Mouse (Mus musculus): ENCODE measurements around the gene Crim1. TPM values are rescaled to one million over a fixed set of nuclear protein-coding genes. Genes with fewer than 3 reads are reported as not detected.

Crim1 gene
- polyA plus RNA-seq, 1 experiment from 2014 or later: 0.41 TPM

GRCm38 (mm10) chr17:78403804-78404203 is 203.8 kb downstream of the Crim1 start:
- 71% methylated on average over 9 of the region's 9 CpGs for WGBS (ENCODE audit: insufficient replicate concordance)
- no peaks in the 10 kb centered on the region for H3K27me3 ChIP-seq (ENCODE audit: control insufficient read depth, insufficient read depth, low read depth, low read length)
- no peak overlapping the region for H3K9ac ChIP-seq (ENCODE audit: low read depth, low read length)
- no peaks in the 10 kb centered on the region; the same call in 1 of the 2 replicates for H3K36me3 ChIP-seq (ENCODE audit: control insufficient read depth, insufficient read depth)
- no peaks in the 10 kb centered on the region for H3K9me3 ChIP-seq (replicated peaks; ENCODE audit: control insufficient read depth, low read length)
- H3K4me2 ChIP-seq (ENCODE audit: low read depth, low read length): no peak overlapping the region
- H3K4me1 ChIP-seq (ENCODE audit: control insufficient read depth, low read depth, low read length): peaks cover 20% of the 10 kb centered on the region
- ATAC-seq (ENCODE audit: low read depth): no peak
- H3K27ac ChIP-seq (ENCODE audit: low read length): no peak overlapping the region
- no peak overlapping the region for H3K4me3 ChIP-seq (ENCODE audit: low read depth, low read length)

- Histone ChIP-seq H3K9me3 (replicated peaks; ENCODE audit: control insufficient read depth, low read length) (no peaks in the 10 kb centered on the region), H3K4me3 (ENCODE audit: low read depth, low read length) (no peak overlapping the region), H3K36me3 (ENCODE audit: control insufficient read depth, insufficient read depth) (no peaks in the 10 kb centered on the region; the same call in 1 of the 2 replicates), H3K4me1 (ENCODE audit: control insufficient read depth, low read depth, low read length) (peaks cover 17% of the 10 kb centered on the region), H3K9ac (ENCODE audit: low read depth, low read length) (no peak overlapping the region), H3K4me2 (ENCODE audit: low read depth, low read length) (no peak overlapping the region), H3K27me3 (ENCODE audit: control insufficient read depth, insufficient read depth, low read depth, low read length) (no peaks in the 10 kb centered on the region), H3K27ac (ENCODE audit: low read length) (no peak overlapping the region)
- ATAC-seq (ENCODE audit: low read depth): no peak
- WGBS (ENCODE audit: insufficient replicate concordance): 63% methylated on average over 3 of the region's 3 CpGs
These were observed 205.3 kb downstream of the Crim1 start for GRCm38 (mm10) chr17:78405336-78405735.

GRCm38 (mm10) chr17:78406854-78407253 is 206.8 kb downstream of the Crim1 start:
- no peak overlapping the region for H3K4me3 ChIP-seq (ENCODE audit: low read depth, low read length)
- peaks cover 7% of the 10 kb centered on the region for H3K4me1 ChIP-seq (ENCODE audit: control insufficient read depth, low read depth, low read length)
- no peak overlapping the region for H3K9ac ChIP-seq (ENCODE audit: low read depth, low read length)
- no peak for ATAC-seq (ENCODE audit: low read depth)
- H3K27me3 ChIP-seq (ENCODE audit: control insufficient read depth, insufficient read depth, low read depth, low read length): no peaks in the 10 kb centered on the region
- no peaks in the 10 kb centered on the region; the same call in 1 of the 2 replicates for H3K36me3 ChIP-seq (ENCODE audit: control insufficient read depth, insufficient read depth)
- H3K4me2 ChIP-seq (ENCODE audit: low read depth, low read length): no peak overlapping the region
- 69% methylated on average over 10 of the region's 10 CpGs for WGBS (ENCODE audit: insufficient replicate concordance)
- no peak overlapping the region for H3K27ac ChIP-seq (ENCODE audit: low read length)
- no peaks in the 10 kb centered on the region for H3K9me3 ChIP-seq (replicated peaks; ENCODE audit: control insufficient read depth, low read length)

- no peaks in the 10 kb centered on the region for H3K27me3 ChIP-seq (ENCODE audit: control insufficient read depth, insufficient read depth, low read depth, low read length)
- H3K4me1 ChIP-seq (ENCODE audit: control insufficient read depth, low read depth, low read length): peaks cover 7% of the 10 kb centered on the region
- 54% methylated on average over 4 of the region's 4 CpGs for WGBS (ENCODE audit: insufficient replicate concordance)
- no peak overlapping the region for H3K27ac ChIP-seq (ENCODE audit: low read length)
- H3K9ac ChIP-seq (ENCODE audit: low read depth, low read length): no peak overlapping the region
- no peak overlapping the region for H3K4me2 ChIP-seq (ENCODE audit: low read depth, low read length)
- ATAC-seq (ENCODE audit: low read depth): peak; percentile 65
- no peaks in the 10 kb centered on the region; the same call in 1 of the 2 replicates for H3K36me3 ChIP-seq (ENCODE audit: control insufficient read depth, insufficient read depth)
- H3K4me3 ChIP-seq (ENCODE audit: low read depth, low read length): no peak overlapping the region
- H3K9me3 ChIP-seq (replicated peaks; ENCODE audit: control insufficient read depth, low read length): no peaks in the 10 kb centered on the region
These were observed 207.5 kb downstream of the Crim1 start for GRCm38 (mm10) chr17:78407581-78407980.

- no peak overlapping the region for H3K4me3 ChIP-seq (ENCODE audit: low read depth, low read length)
- H3K27ac ChIP-seq (ENCODE audit: low read length): no peak overlapping the region
- H3K36me3 ChIP-seq (ENCODE audit: control insufficient read depth, insufficient read depth): no peaks in the 10 kb centered on the region; the same call in 1 of the 2 replicates
- H3K9me3 ChIP-seq (replicated peaks; ENCODE audit: control insufficient read depth, low read length): no peaks in the 10 kb centered on the region
- no peaks in the 10 kb centered on the region for H3K27me3 ChIP-seq (ENCODE audit: control insufficient read depth, insufficient read depth, low read depth, low read length)
- H3K4me1 ChIP-seq (ENCODE audit: control insufficient read depth, low read depth, low read length): peaks cover 7% of the 10 kb centered on the region
- ATAC-seq (ENCODE audit: low read depth): no peak
- no peak overlapping the region for H3K4me2 ChIP-seq (ENCODE audit: low read depth, low read length)
- WGBS (ENCODE audit: insufficient replicate concordance): 80% methylated on average over 10 of the region's 10 CpGs
- no peak overlapping the region for H3K9ac ChIP-seq (ENCODE audit: low read depth, low read length)
These were observed 208.3 kb downstream of the Crim1 start for GRCm38 (mm10) chr17:78408386-78408785.

GRCm38 (mm10) chr17:78409900-78410299 is 209.9 kb downstream of the Crim1 start:
- H3K4me2 ChIP-seq (ENCODE audit: low read depth, low read length): no peak overlapping the region
- no peaks in the 10 kb centered on the region for H3K27me3 ChIP-seq (ENCODE audit: control insufficient read depth, insufficient read depth, low read depth, low read length)
- H3K9me3 ChIP-seq (replicated peaks; ENCODE audit: control insufficient read depth, low read length): no peaks in the 10 kb centered on the region
- no peak overlapping the region for H3K4me3 ChIP-seq (ENCODE audit: low read depth, low read length)
- H3K4me1 ChIP-seq (ENCODE audit: control insufficient read depth, low read depth, low read length): peaks cover 8% of the 10 kb centered on the region
- no peaks in the 10 kb centered on the region; the same call in 1 of the 2 replicates for H3K36me3 ChIP-seq (ENCODE audit: control insufficient read depth, insufficient read depth)
- 64% methylated on average over 2 of the region's 2 CpGs for WGBS (ENCODE audit: insufficient replicate concordance)
- H3K27ac ChIP-seq (ENCODE audit: low read length): no peak overlapping the region
- H3K9ac ChIP-seq (ENCODE audit: low read depth, low read length): no peak overlapping the region
- no peak for ATAC-seq (ENCODE audit: low read depth)

GRCm38 (mm10) chr17:78415255-78415654 is 215.2 kb downstream of the Crim1 start:
- Histone ChIP-seq H3K9ac (ENCODE audit: low read depth, low read length) (no peak overlapping the region), H3K27ac (ENCODE audit: low read length) (no peak overlapping the region), H3K27me3 (ENCODE audit: control insufficient read depth, insufficient read depth, low read depth, low read length) (no peaks in the 10 kb centered on the region), H3K4me2 (ENCODE audit: low read depth, low read length) (peak overlapping the region; percentile 19; the same call in 1 of the 2 replicates), H3K9me3 (replicated peaks; ENCODE audit: control insufficient read depth, low read length) (no peaks in the 10 kb centered on the region), H3K4me1 (ENCODE audit: control insufficient read depth, low read depth, low read length) (peaks cover 34% of the 10 kb centered on the region), H3K4me3 (ENCODE audit: low read depth, low read length) (no peak overlapping the region), H3K36me3 (ENCODE audit: control insufficient read depth, insufficient read depth) (no peaks in the 10 kb centered on the region; the same call in 1 of the 2 replicates)
- WGBS (ENCODE audit: insufficient replicate concordance): 47% methylated on average over 2 of the region's 2 CpGs
- no peak for ATAC-seq (ENCODE audit: low read depth)

GRCm38 (mm10) chr17:78417381-78418281 is 217.6 kb downstream of the Crim1 start, which contains the start of gene Fez2:
Gene Fez2, minus strand, starts transcription at chr17:78418152.
- H3K4me1 ChIP-seq (ENCODE audit: control insufficient read depth, low read depth, low read length): peaks cover 34% of the 10 kb centered on the region
- H3K36me3 ChIP-seq (ENCODE audit: control insufficient read depth, insufficient read depth): no peaks in the 10 kb centered on the region
- H3K4me3 ChIP-seq (ENCODE audit: low read depth, low read length): peak within 1 kb of the TSS; percentile 91
- WGBS (ENCODE audit: insufficient replicate concordance): under 1% methylated on average over 63 of the region's 67 CpGs
- no peaks in the 10 kb centered on the region for H3K27me3 ChIP-seq (ENCODE audit: control insufficient read depth, insufficient read depth, low read depth, low read length)
- peak within 1 kb of the TSS; percentile 76 for H3K4me2 ChIP-seq (ENCODE audit: low read depth, low read length)
- no peaks in the 10 kb centered on the region for H3K9me3 ChIP-seq (replicated peaks; ENCODE audit: control insufficient read depth, low read length)
- peak within 1 kb of the TSS; percentile 99 for H3K27ac ChIP-seq (ENCODE audit: low read length)
- ATAC-seq (ENCODE audit: low read depth): peak; percentile 97
- peak within 1 kb of the TSS; percentile 95 for H3K9ac ChIP-seq (ENCODE audit: low read depth, low read length)

- no peak overlapping the region for H3K4me3 ChIP-seq (ENCODE audit: low read depth, low read length)
- H3K36me3 ChIP-seq (ENCODE audit: control insufficient read depth, insufficient read depth): no peaks in the 10 kb centered on the region
- no peaks in the 10 kb centered on the region for H3K9me3 ChIP-seq (replicated peaks; ENCODE audit: control insufficient read depth, low read length)
- ATAC-seq (ENCODE audit: low read depth): no peak
- H3K27ac ChIP-seq (ENCODE audit: low read length): no peak overlapping the region
- no peaks in the 10 kb centered on the region for H3K27me3 ChIP-seq (ENCODE audit: control insufficient read depth, insufficient read depth, low read depth, low read length)
- 28% methylated on average over 4 of the region's 4 CpGs for WGBS (ENCODE audit: insufficient replicate concordance)
- H3K4me1 ChIP-seq (ENCODE audit: control insufficient read depth, low read depth, low read length): peaks cover 34% of the 10 kb centered on the region
- H3K9ac ChIP-seq (ENCODE audit: low read depth, low read length): no peak overlapping the region
- H3K4me2 ChIP-seq (ENCODE audit: low read depth, low read length): no peak overlapping the region
These were observed 219.2 kb downstream of the Crim1 start for GRCm38 (mm10) chr17:78419216-78419615.

Measured in liver, embryonic 16.5 days (tissue).